23 mouse cellular contexts compared by ENCODE assay signal in genomic region chr2:125544986-125545385, GRCm38 (mm10). TPM values are rescaled to one million over a fixed set of nuclear protein-coding genes. Genes with fewer than 3 reads are reported as not detected.
DNase-seq lines count a peak whose midpoint lies in the region; TF ChIP-seq lines count a peak whose summit lies in the region.
"Had no signal": no experiment of that assay in that cellular context is flagged by ENCODE, and none has a peak within 500 bp of the region (broad histone marks: within the 10 kb centered on the region; RNA-seq: fewer than 3 reads in every experiment).

No protein-coding gene starts in this region.

- no peaks in the 10 kb centered on the region for H3K36me3 ChIP-seq in embryonic facial prominence, embryonic 10.5 days (replicated peaks)
- H3K36me3 ChIP-seq: heart, embryonic 12.5 days; heart, embryonic 15.5 days; hindbrain, embryonic 15.5 days had no signal

- no peak overlapping the region; the same call in 1 of the 2 replicates for H3K27ac ChIP-seq in gastrocnemius, adult 2 months
- H3K27ac ChIP-seq in embryonic facial prominence, embryonic 10.5 days (replicated peaks), result no peak overlapping the region
- H3K27ac ChIP-seq: heart, embryonic 15.5 days; hindbrain, embryonic 15.5 days had no signal

- H3K4me1 ChIP-seq in embryonic facial prominence, embryonic 10.5 days, result peaks cover 12% of the 10 kb centered on the region
- H3K4me1 ChIP-seq: heart, embryonic 15.5 days; hindbrain, embryonic 15.5 days had no signal

- H3K27me3 ChIP-seq in embryonic facial prominence, embryonic 10.5 days (replicated peaks; ENCODE audit: low read depth, poor library complexity, severe bottlenecking), result no peaks in the 10 kb centered on the region
- H3K27me3 ChIP-seq: heart, embryonic 12.5 days; heart, embryonic 15.5 days; hindbrain, embryonic 15.5 days had no signal

- WGBS in embryonic facial prominence, embryonic 10.5 days, result 88% methylated on average over 3 of the region's 3 CpGs

- TF ChIP-seq CTCF in gastrocnemius, adult 2 months (IDR thresholded peaks at IDR 0.05), result no peak

- peak; percentile 21 for DNase-seq in gastrocnemius, adult 2 months
- DNase-seq in gastrocnemius, postnatal 14 days, result no peak
- DNase-seq in 3T3-L1 (ENCODE audit: low read depth, low spot score), result peak; percentile 89
- DNase-seq in embryonic facial prominence, embryonic 10.5 days (ENCODE audit: low spot score), result peak; percentile 4
- DNase-seq in spleen, postnatal 36 days (ENCODE audit: low spot score in 2 of 2), result no peak
- no peak for DNase-seq in left cerebral cortex, postnatal 14 days (ENCODE audit: low spot score in 2 of 2)
- DNase-seq: adrenal gland, adult 8-10 months; adrenal gland, postnatal 25 days; cerebellum, adult 11-12 months; cerebellum, adult 8-10 months; cerebellum, postnatal 10 days; cerebellum, postnatal 36 days; embryo, embryonic 11 days; forebrain, postnatal 0 days; gastrocnemius, postnatal 25 days; heart, postnatal 4 days; kidney, adult 2 months had no signal

- H3K4me3 ChIP-seq in gastrocnemius, adult 2 months, result no peak overlapping the region
- H3K4me3 ChIP-seq in embryonic facial prominence, embryonic 10.5 days, result no peak overlapping the region
- H3K4me3 ChIP-seq: heart, embryonic 12.5 days; heart, embryonic 15.5 days; hindbrain, embryonic 15.5 days had no signal

- no peaks in the 10 kb centered on the region for H3K9me3 ChIP-seq in embryonic facial prominence, embryonic 10.5 days
- H3K9me3 ChIP-seq: hindbrain, embryonic 15.5 days had no signal

- intact Hi-C loops in gastrocnemius, adult 2 months (cut with DNase I), result no loop called here
- intact Hi-C loops in gastrocnemius, postnatal 14 days (cut with DNase I; ENCODE audit: low total_unique reads), result no loop called here
- intact Hi-C loops in left cerebral cortex, postnatal 14 days (cut with DNase I), result no loop called here

RNA-seq across cellular contexts. Expression of gene Fbn1, which starts 37.2 kb away (rescaled TPM):
- total RNA-seq in gastrocnemius, adult 2 months (2021), result 10 to 100 TPM; 33.1 to 55.3 TPM
- 100 to 1,000 TPM; 159 to 223 TPM for total RNA-seq in gastrocnemius, postnatal 14 days (2021)
- polyA plus RNA-seq in embryonic facial prominence, embryonic 10.5 days (2016; fragmentation: Nextera tagmentation; extraction: Ambion mirVana), result 6.8 and 8.1 TPM in 2 replicates
- total RNA-seq in left cerebral cortex, postnatal 14 days (2021), result 1 to 10 TPM; 5.8 to 7.3 TPM
- total RNA-seq: MEL had no signal
- polyA plus RNA-seq: activated CD4-positive, CD25-positive, alpha-beta regulatory T cell, adult 4 months; CD4-positive, CD25-positive, alpha-beta regulatory T cell, adult 4 months had no signal

RNA-seq across cellular contexts. Expression of gene Gm9913, which starts 40.1 kb away (rescaled TPM):
- under 1 TPM in 1 of 2 experiments, not detected in 1; 0.08 TPM for total RNA-seq in gastrocnemius, adult 2 months (2021)
- total RNA-seq in gastrocnemius, postnatal 14 days (2021), result under 1 TPM; 0.16 to 0.18 TPM
- polyA plus RNA-seq in embryonic facial prominence, embryonic 10.5 days (2016; fragmentation: Nextera tagmentation; extraction: Ambion mirVana), result 0.09 and 0.20 TPM in 2 replicates
- under 1 TPM in 1 of 2 experiments, not detected in 1; 0.27 TPM for total RNA-seq in left cerebral cortex, postnatal 14 days (2021)
- total RNA-seq: adrenal gland, postnatal 25 days; MEL had no signal
- polyA plus RNA-seq: activated CD4-positive, CD25-positive, alpha-beta regulatory T cell, adult 4 months; CD4-positive, CD25-positive, alpha-beta regulatory T cell, adult 4 months had no signal

Comparison
In these comparisons a context has a peak if more than half of its experiments do, and no peak if none do; other contexts are left out.
1. DNase-seq: peak in gastrocnemius, adult 2 months (single experiment), 3T3-L1 (single experiment) and embryonic facial prominence, embryonic 10.5 days (single experiment); none in gastrocnemius, postnatal 14 days (single experiment), spleen, postnatal 36 days (0 of 2) and left cerebral cortex, postnatal 14 days (0 of 2).
2. RNA of gene Fbn1, which starts 37.2 kb away (total RNA-seq): 159 to 223 TPM in gastrocnemius, postnatal 14 days and 33.1 to 55.3 TPM in gastrocnemius, adult 2 months; 5.8 to 7.3 TPM in left cerebral cortex, postnatal 14 days; every median in the first group is over 4 times any median in the second.